Mouse (Mus musculus): ENCODE measurements around the gene Gm9611.
"Not testable (repeated sequence)": the region's sequence is repeated elsewhere in the genome, so short reads cannot be mapped to it uniquely, and the experiment has no call there.

DNA sequence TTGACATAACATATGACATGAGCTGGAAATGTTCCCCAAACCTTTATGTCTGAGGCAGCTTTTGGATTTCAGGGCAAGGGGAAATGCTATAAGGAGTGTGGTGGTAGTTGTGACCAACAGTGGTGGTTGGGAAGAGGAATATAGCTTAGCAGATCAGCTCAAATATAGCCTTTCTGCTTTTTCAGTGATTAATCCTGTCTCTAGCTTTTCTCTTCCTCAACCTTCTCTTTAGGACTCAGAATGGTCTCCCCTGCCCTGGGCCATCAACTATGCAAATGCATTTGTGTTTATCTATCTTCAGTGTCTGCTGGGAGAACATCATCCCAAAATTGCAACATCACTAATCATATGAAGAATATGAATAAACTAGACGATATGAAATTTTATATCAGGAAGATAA, 12.8 kb upstream of the Gm9611 start, which contains the start of gene Gm7995:
- TF ChIP-seq POLR2A (IDR thresholded peaks at IDR 0.05; ENCODE audit: insufficient read depth, low read depth, low read length); CTCF (IDR thresholded peaks at IDR 0.05): not testable (repeated sequence)

All from heart, adult 2 months (tissue).